Mouse (Mus musculus): ENCODE data around the gene Pmm1. TPM values are rescaled to one million over a fixed set of nuclear protein-coding genes. Genes with fewer than 3 reads are reported as not detected.

Gene Pmm1
- polyA plus RNA-seq, 1 experiment = 6.3 TPM

DNA sequence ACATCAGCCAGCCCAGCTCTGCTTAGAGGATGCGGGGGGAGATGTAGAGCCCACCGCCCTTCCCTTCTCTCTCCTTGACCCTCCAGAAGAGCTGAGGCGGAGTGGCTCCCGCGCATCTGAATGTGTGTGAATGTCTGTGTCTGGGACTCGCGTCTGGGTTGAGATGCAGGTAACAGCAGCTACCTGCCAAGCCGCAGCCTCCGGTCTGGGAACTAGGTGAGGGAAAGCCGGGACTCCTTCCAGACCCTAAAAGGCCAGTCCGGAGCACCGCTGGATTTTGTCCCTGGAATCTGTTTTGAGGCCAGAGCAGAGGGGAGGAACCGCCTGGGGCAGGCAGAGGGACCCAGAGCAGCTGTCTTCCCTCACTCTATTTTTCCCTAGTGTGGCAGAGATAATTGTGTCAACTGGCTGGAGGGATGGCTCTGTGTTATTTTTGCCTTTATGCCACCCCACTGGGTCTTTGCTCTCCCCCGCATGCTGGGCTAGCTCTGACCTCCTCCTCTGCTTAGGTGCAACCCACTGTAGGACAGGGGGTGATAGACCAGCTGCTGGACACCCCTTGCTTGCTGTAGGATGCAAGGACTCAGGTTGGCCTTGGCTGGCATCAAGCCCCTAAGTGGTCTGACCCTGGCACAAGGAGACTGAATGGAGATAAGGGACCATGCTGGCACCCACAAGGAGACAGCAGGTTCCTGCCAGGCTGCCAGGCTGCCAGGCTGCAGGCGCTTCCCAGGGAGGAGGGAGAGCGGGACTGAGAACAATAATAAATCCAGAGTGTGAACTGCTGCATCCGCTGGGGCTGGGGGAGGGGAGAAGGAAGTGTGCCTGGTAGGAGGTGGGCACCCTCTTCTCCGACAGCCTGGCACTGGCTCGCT is 23.4 kb downstream of the Pmm1 start:
- Histone ChIP-seq H3K27me3 (ENCODE audit: control insufficient read depth) (peaks cover 47% of the 10 kb centered on the region), H3K36me3 (ENCODE audit: control insufficient read depth) (no peaks in the 10 kb centered on the region), H3K4me3 (replicated peaks) (no peak overlapping the region), H3K9me3 (ENCODE audit: control insufficient read depth, low read length) (no peaks in the 10 kb centered on the region), H3K4me1 (ENCODE audit: control insufficient read depth) (peaks cover 36% of the 10 kb centered on the region)
- TF ChIP-seq GATA1 (IDR thresholded peaks at IDR 0.05; ENCODE audit: low read length) (no peak), TAL1 (IDR thresholded peaks at IDR 0.05; ENCODE audit: low read length) (no peak)

DNA sequence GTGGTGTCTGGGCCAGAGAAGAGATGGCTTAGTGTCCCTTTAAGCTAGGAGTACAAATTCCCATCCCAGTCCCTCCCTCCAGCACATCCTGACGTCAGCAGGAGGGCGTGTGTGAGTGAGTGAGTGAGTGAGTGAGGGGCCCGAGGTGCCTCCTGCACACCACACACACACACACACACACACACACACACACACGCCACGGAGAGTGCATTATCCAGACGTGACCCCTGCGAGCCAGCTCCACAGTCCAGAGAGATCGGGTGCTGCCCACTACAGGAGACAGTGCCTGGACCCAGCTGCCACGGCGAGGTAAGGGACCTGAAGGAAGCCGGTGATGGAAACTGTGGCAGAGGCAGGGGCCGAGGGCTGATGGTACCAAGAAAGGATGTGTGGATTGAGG is 24.1 kb downstream of the Pmm1 start, which contains the start of gene Csdc2:
Csdc2 (plus strand) TSS at position 81 of the 400 bp plus-strand sequence.
- Histone ChIP-seq H3K9me3 (ENCODE audit: control insufficient read depth, low read length) (no peaks in the 10 kb centered on the region), H3K27me3 (ENCODE audit: control insufficient read depth) (peaks cover 48% of the 10 kb centered on the region), H3K36me3 (ENCODE audit: control insufficient read depth) (no peaks in the 10 kb centered on the region), H3K4me3 (replicated peaks) (peak within 1 kb of the TSS; percentile 3), H3K4me1 (ENCODE audit: control insufficient read depth) (peaks cover 34% of the 10 kb centered on the region)
- no peak for TF ChIP-seq TAL1 (IDR thresholded peaks at IDR 0.05; ENCODE audit: low read length)
- TF ChIP-seq GATA1 (IDR thresholded peaks at IDR 0.05; ENCODE audit: low read length) = no peak

DNA sequence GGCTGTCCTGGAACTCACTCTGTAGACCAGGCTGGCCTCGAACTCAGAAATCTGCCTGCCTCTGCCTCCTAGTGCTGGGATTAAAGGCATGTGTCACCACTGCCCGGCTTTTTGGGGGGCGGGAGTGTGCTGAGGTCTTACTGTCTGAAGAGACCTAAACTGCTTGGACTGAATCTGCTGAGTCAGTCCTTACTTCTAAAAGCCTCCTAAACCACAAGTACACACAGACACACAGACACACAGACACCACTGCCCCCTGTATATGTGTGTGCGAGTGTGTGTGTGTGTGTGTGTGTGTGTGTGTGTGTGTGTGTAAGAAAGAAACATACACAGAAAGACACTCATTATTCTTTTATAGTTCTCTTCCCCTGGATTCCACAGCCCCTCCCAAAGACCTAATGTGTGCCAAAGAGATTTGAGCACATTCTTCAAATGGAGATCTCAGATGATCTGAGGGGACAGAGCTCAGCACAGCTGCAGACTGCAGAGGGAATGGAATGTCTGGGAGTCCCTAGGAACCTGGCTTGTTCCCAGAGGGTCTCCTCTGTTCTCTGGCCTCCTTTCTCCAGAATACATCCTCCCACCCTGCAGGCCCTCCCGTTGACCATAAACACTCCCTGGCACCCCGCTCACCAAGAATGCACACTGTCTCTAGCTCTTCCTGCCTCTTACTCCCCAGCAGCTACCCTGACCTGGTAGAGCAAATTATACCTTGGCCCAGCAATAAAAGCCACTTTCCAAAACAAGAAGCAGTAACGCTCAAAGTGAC is 24.7 kb downstream of the Pmm1 start:
- Histone ChIP-seq H3K4me1 (ENCODE audit: control insufficient read depth) (peaks cover 34% of the 10 kb centered on the region), H3K9me3 (ENCODE audit: control insufficient read depth, low read length) (no peaks in the 10 kb centered on the region), H3K36me3 (ENCODE audit: control insufficient read depth) (no peaks in the 10 kb centered on the region), H3K4me3 (replicated peaks) (no peak overlapping the region), H3K27me3 (ENCODE audit: control insufficient read depth) (peaks cover 48% of the 10 kb centered on the region)
- TF ChIP-seq GATA1 (IDR thresholded peaks at IDR 0.05; ENCODE audit: low read length) (no peak), TAL1 (IDR thresholded peaks at IDR 0.05; ENCODE audit: low read length) (no peak)

DNA sequence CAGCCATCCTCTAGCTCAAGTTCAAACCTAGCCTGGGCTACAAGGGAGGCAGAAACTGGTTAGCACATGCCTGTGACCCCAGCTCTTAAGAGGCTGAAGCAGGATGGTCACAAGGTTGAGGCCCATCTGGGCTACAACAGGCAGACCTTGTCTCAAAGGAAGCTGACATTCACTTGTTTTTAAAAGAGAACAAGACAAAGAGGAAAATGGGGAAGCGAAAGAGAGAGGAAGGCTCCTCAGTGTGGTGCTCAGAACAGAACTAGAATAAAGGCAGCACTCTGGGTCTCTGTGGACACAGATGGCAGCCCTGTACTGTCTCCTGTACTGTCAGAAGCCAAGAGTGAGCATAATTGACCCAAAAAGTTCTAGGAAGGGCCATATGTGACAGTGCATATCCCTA is 26.7 kb downstream of the Pmm1 start:
- Histone ChIP-seq H3K9me3 (ENCODE audit: control insufficient read depth, low read length) (no peaks in the 10 kb centered on the region), H3K27me3 (ENCODE audit: control insufficient read depth) (peaks cover 48% of the 10 kb centered on the region), H3K4me3 (replicated peaks) (no peak overlapping the region), H3K4me1 (ENCODE audit: control insufficient read depth) (peaks cover 18% of the 10 kb centered on the region), H3K36me3 (ENCODE audit: control insufficient read depth) (no peaks in the 10 kb centered on the region)
- TF ChIP-seq TAL1 (IDR thresholded peaks at IDR 0.05; ENCODE audit: low read length) (no peak), GATA1 (IDR thresholded peaks at IDR 0.05; ENCODE audit: low read length) (no peak)

DNA sequence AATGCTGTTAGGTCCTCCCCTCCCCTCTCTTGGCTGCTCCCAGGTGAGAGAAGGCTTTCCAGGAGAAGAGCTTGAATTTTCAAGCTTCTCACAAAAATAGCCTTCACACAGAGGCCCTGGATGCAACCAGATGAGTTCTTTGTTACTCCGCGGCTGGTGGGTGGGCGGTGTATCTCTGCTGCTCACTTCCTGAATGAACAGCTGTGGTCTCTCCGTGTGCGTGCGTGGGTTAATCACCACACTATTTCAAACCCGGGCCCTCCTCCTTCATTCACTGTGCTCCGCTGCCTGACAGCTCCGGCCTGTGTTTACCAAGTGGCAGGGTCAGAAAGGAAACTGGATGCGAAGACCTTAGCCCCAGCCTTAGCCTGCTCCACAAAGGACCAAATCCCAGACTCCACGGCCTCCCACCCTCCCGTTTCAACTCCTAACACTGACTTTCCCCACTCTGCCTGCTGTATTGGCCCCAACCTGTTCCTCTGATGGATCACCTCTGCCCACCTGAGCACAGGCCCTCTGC is 27.7 kb downstream of the Pmm1 start:
- Histone ChIP-seq H3K27me3 (ENCODE audit: control insufficient read depth) (peaks cover 44% of the 10 kb centered on the region), H3K4me3 (replicated peaks) (no peak overlapping the region), H3K4me1 (ENCODE audit: control insufficient read depth) (peaks cover 13% of the 10 kb centered on the region), H3K36me3 (ENCODE audit: control insufficient read depth) (peaks cover 3% of the 10 kb centered on the region), H3K9me3 (ENCODE audit: control insufficient read depth, low read length) (no peaks in the 10 kb centered on the region)
- TF ChIP-seq GATA1 (IDR thresholded peaks at IDR 0.05; ENCODE audit: low read length) = no peak
- no peak for TF ChIP-seq TAL1 (IDR thresholded peaks at IDR 0.05; ENCODE audit: low read length)

DNA sequence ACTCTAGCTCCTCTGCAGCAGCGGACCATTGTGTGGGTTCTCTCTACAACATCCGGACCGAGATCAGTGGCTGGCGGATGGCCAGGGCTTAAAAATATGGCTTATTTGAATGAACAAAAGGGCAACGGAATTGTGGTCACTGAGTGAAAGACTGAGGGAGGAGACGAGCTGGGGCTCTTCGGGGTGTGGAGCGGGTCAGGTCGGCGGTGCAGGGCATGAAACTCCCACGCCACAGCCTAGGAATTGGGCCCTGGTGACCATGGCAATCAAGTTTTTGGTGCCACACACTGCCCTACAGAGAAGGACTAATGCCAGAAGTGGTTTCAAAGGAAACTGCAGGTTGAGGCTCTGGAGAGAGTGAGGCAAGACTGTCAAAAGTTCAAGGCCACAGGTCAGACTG is 32.5 kb downstream of the Pmm1 start:
- no peaks in the 10 kb centered on the region for H3K9me3 ChIP-seq (ENCODE audit: control insufficient read depth, low read length)
- peaks cover 21% of the 10 kb centered on the region for H3K36me3 ChIP-seq (ENCODE audit: control insufficient read depth)
- H3K4me3 ChIP-seq (replicated peaks) = no peak overlapping the region
- no peak for TF ChIP-seq TAL1 (IDR thresholded peaks at IDR 0.05; ENCODE audit: low read length)
- TF ChIP-seq GATA1 (IDR thresholded peaks at IDR 0.05; ENCODE audit: low read length) = no peak
- H3K4me1 ChIP-seq (ENCODE audit: control insufficient read depth) = peaks cover 48% of the 10 kb centered on the region
- peaks cover 9% of the 10 kb centered on the region for H3K27me3 ChIP-seq (ENCODE audit: control insufficient read depth)

DNA sequence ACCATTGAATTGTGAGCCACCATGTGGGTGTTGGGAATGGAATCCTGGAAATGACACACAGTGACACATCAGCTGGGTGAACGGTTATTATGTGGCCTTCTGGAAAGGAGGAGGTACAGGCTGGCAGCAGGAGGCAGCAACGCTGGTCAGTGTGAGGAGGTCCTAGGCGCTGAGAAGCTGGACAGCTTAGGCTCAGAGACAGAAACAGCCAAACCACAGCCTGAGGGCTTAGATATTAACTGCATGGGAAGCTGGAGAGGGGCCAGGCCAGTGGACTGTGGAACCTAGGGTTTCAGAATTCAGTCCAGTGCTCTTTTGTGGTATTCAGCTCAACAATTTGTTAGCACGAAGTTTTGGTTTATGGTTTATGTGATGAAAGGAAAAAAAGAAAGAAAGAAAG is 33.0 kb downstream of the Pmm1 start:
- Histone ChIP-seq H3K4me1 (ENCODE audit: control insufficient read depth) (peaks cover 51% of the 10 kb centered on the region), H3K36me3 (ENCODE audit: control insufficient read depth) (peaks cover 24% of the 10 kb centered on the region), H3K27me3 (ENCODE audit: control insufficient read depth) (peaks cover 4% of the 10 kb centered on the region), H3K9me3 (ENCODE audit: control insufficient read depth, low read length) (no peaks in the 10 kb centered on the region), H3K4me3 (replicated peaks) (no peak overlapping the region)
- TF ChIP-seq GATA1 (IDR thresholded peaks at IDR 0.05; ENCODE audit: low read length) (no peak), TAL1 (IDR thresholded peaks at IDR 0.05; ENCODE audit: low read length) (no peak)

DNA sequence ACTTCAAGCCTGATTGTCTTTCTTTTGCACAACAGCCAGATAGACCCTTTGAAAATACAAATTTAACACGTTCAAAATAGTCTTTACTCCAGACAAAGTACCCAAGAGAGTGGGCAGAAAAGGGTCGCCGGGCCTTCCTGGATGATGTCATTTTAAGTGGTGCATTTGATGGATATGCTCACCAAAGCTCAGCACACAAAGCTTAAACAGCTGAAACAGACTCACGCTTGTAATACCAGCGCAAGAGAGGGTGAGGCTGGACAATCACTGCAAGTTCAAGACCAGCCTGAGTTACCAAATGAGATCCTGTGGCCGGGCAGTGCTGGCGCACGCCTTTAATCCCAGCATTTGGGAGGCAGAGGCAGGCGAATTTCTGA is 34.3 kb downstream of the Pmm1 start:
- TF ChIP-seq GATA1 (IDR thresholded peaks at IDR 0.05; ENCODE audit: low read length) (no peak), TAL1 (IDR thresholded peaks at IDR 0.05; ENCODE audit: low read length) (no peak)
- no peaks in the 10 kb centered on the region for H3K27me3 ChIP-seq (ENCODE audit: control insufficient read depth)
- peaks cover 61% of the 10 kb centered on the region for H3K4me1 ChIP-seq (ENCODE audit: control insufficient read depth)
- no peaks in the 10 kb centered on the region for H3K9me3 ChIP-seq (ENCODE audit: control insufficient read depth, low read length)
- H3K4me3 ChIP-seq (replicated peaks) = peak overlapping the region; percentile 72
- peaks cover 37% of the 10 kb centered on the region for H3K36me3 ChIP-seq (ENCODE audit: control insufficient read depth)
